Mouse (Mus musculus): ENCODE data around the gene Slco1a5. TPM values are rescaled to one million over a fixed set of nuclear protein-coding genes. Genes with fewer than 3 reads are reported as not detected.

Gene Slco1a5
- polyA plus RNA-seq, 1 experiment from 2014 or later, result 0.41 TPM

DNA sequence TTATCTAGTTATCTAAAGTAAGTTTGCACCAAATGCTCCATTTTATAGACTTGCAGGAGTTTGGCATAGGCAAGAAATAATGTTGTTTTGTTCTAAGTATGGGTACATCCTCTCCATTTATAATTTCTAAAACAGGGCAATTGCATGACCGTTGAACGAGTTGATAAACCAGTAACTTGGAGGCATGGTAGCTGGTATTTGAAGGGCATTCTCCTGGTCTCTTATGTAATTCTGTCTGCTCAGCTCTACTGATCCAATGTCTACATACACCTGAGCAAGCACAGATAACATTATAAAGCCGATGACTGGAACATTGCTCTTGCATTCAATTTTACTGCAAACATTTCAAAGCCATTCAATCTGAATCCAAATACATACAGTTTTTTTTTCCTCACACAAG is 135.4 kb downstream of the Slco1a5 start:
- Histone ChIP-seq H3K4me2 (ENCODE audit: low read depth, low read length, severe bottlenecking) (no peak overlapping the region), H3K27ac (ENCODE audit: low read depth, low read length) (no peak overlapping the region), H3K9me3 (ENCODE audit: control insufficient read depth, low read length) (no peaks in the 10 kb centered on the region), H3K9ac (ENCODE audit: low read length) (no peak overlapping the region), H3K36me3 (ENCODE audit: control insufficient read depth, insufficient read depth, low read length) (no peaks in the 10 kb centered on the region), H3K27me3 (ENCODE audit: control insufficient read depth, insufficient read depth, low read length) (no peaks in the 10 kb centered on the region), H3K4me1 (replicated peaks; ENCODE audit: control insufficient read depth, insufficient read depth, low read length) (no peaks in the 10 kb centered on the region), H3K4me3 (ENCODE audit: low read depth, low read length) (no peak overlapping the region)
- WGBS, result 90% methylated on average over 3 of the region's 3 CpGs
- DNase-seq (ENCODE audit: low spot score) (no peak), ATAC-seq (replicated peaks; ENCODE audit: low FRiP score) (no peak)

DNA sequence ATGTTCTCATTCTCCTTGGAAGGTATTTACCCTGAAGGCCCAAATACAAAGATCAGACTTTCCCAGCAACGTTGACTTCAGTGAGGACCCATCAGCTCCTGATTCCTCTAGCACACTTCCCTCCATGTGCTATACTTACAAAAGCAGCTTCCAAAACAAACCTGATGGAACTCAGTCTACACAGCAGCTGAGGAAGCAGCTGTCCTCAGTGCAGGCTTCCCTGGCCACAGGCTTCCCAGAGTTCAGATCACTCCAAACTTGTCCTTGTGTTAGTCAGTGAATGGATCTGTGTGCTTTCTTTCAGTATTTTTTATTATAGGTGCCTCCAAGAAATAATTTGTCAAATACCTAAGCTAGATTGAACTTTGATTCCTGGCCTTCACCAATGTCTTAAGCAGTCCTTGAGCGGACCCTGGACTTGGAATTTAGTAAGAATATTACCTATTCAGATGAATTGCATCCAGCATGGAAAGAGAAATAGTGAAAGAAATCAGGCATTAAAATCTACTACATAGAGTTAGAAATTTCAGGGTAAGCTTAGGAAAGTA is 136.8 kb downstream of the Slco1a5 start:
- DNase-seq (ENCODE audit: low spot score) (no peak), ATAC-seq (replicated peaks; ENCODE audit: low FRiP score) (no peak)
- no peak overlapping the region for H3K9ac ChIP-seq (ENCODE audit: low read length)
- 88% methylated on average over 2 of the region's 2 CpGs for WGBS
- H3K36me3 ChIP-seq (ENCODE audit: control insufficient read depth, insufficient read depth, low read length), result no peaks in the 10 kb centered on the region
- H3K4me3 ChIP-seq (ENCODE audit: low read depth, low read length), result no peak overlapping the region
- H3K27ac ChIP-seq (ENCODE audit: low read depth, low read length), result no peak overlapping the region
- H3K27me3 ChIP-seq (ENCODE audit: control insufficient read depth, insufficient read depth, low read length), result no peaks in the 10 kb centered on the region
- no peaks in the 10 kb centered on the region for H3K9me3 ChIP-seq (ENCODE audit: control insufficient read depth, low read length)
- no peak overlapping the region for H3K4me2 ChIP-seq (ENCODE audit: low read depth, low read length, severe bottlenecking)
- H3K4me1 ChIP-seq (replicated peaks; ENCODE audit: control insufficient read depth, insufficient read depth, low read length), result no peaks in the 10 kb centered on the region

Other genes starting within 250 kb of the Slco1a5 start
- not detected in 2 replicates for gene Slco1a6, start 114.5 kb downstream of the Slco1a5 start, polyA plus RNA-seq (2014; fragmentation: Nextera tagmentation; extraction: Ambion mirVana)
- gene Iapp, start 24.6 kb downstream of the Slco1a5 start, polyA plus RNA-seq (2014; fragmentation: Nextera tagmentation; extraction: Ambion mirVana), result not detected in 2 replicates
- 19.6 and 21.4 TPM in 2 replicates for gene Pyroxd1, start 22.7 kb upstream of the Slco1a5 start, polyA plus RNA-seq (2014; fragmentation: Nextera tagmentation; extraction: Ambion mirVana)
- 44.7 and 48.3 TPM in 2 replicates for gene Recql, start 64.1 kb upstream of the Slco1a5 start, polyA plus RNA-seq (2014; fragmentation: Nextera tagmentation; extraction: Ambion mirVana)
- 104 TPM in 2 replicates for gene Golt1b, start 64.2 kb upstream of the Slco1a5 start, polyA plus RNA-seq (2014; fragmentation: Nextera tagmentation; extraction: Ambion mirVana)
- gene Spx, start 90.5 kb upstream of the Slco1a5 start, polyA plus RNA-seq (2014; fragmentation: Nextera tagmentation; extraction: Ambion mirVana), result 0.87 and 1.3 TPM in 2 replicates
- gene Gys2, start 150.1 kb upstream of the Slco1a5 start, polyA plus RNA-seq (2014; fragmentation: Nextera tagmentation; extraction: Ambion mirVana), result not detected in 2 replicates
- gene Ldhb, start 185.0 kb upstream of the Slco1a5 start, polyA plus RNA-seq (2014; fragmentation: Nextera tagmentation; extraction: Ambion mirVana), result 420 and 433 TPM in 2 replicates
- 4.0 and 5.5 TPM in 2 replicates for gene Kcnj8, start 248.6 kb upstream of the Slco1a5 start, polyA plus RNA-seq (2014; fragmentation: Nextera tagmentation; extraction: Ambion mirVana)